Mouse (Mus musculus) subcutaneous adipose tissue, adult 2 months (tissue): ENCODE data around the gene Klrb1a. TPM values are rescaled to one million over a fixed set of nuclear protein-coding genes. Genes with fewer than 3 reads are reported as not detected.

Experiments used
- polyA plus RNA-seq: library from polyadenylated mRNA; depleted of rRNA; stranded (reverse); fragments of >200 nt; gene quantifications from 2 replicates; pipeline ENCODE4 v1.2.3, GENCODE M21; 2012; ENCODE audit warnings: low replicate concordance; rRNA removed

The Klrb1a gene
- polyA plus RNA-seq: 0.32 and 1.2 TPM in 2 replicates

GRCm38 (mm10) chr6:128623433-128623832 is at the start of gene Klrb1a:
TSS of gene Klrb1a (minus strand) at chr6:128623533.

DNA sequence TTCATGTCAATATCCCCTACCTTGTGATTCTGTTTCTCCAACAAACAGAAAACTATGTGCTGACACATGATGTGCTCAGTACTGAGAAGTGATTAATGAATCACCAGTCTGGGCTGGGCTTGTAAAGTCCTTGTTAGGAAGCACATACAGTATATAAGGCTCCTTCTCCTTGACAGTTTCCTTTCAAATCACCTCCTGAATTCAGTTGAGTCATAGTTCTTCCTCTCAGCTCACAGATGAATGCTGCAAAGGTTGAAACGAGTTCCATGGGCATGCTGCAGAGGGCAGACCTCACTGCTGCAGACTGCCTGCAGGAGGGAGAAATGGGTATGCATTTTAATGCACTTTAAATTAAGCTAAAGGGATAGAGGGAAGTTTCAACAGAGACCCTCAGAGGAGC is 38.9 kb upstream of the Klrb1a start, which contains the start of gene Clec2h:
Clec2h (plus strand) TSS at position 180 of the 400 bp plus-strand sequence.

DNA sequence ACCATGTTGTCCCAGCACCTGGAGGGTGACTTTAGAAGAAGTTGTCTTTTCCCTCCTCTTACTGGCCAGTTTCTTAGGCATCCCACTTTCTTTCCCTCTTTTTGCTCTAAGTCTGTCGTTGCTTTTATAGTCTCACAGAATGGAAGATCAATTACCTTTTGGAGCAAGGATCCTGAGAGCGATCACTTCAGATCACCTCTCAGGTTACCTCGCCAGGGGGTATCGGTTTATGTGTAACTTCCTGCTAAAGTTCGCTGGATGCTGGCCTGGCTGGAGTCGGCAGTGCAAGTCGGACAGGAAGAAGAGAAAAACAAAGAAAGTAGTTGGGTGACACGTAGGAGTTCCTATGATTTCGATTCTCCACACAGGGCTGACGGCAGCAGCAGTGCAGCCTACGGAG is 41.8 kb downstream of the Klrb1a start, which contains the start of gene A2ml1:
A2ml1 (minus strand) TSS at position 101 of the 400 bp plus-strand sequence.

Other genes with a start within 250 kb of the Klrb1a start
- gene Tex52, start 248.1 kb downstream of the Klrb1a start, polyA plus RNA-seq: 0.10 and 0.14 TPM in 2 replicates
- gene Gm44596, start 248.0 kb downstream of the Klrb1a start, polyA plus RNA-seq: not detected in 2 replicates
- 8.2 and 19.7 TPM in 2 replicates for gene Nrip2, start 224.2 kb downstream of the Klrb1a start, polyA plus RNA-seq
- gene Itfg2, start 198.6 kb downstream of the Klrb1a start, polyA plus RNA-seq: 14.2 and 36.2 TPM in 2 replicates
- gene Fkbp4, start 184.9 kb downstream of the Klrb1a start, polyA plus RNA-seq: 59.3 and 223 TPM in 2 replicates
- gene Pzp, start 96.8 kb downstream of the Klrb1a start, polyA plus RNA-seq: 0.04 and 0.48 TPM in 2 replicates
- 6.8 TPM in 1 of 2 replicates, not detected in the other for gene A2ml1, start 41.9 kb downstream of the Klrb1a start, polyA plus RNA-seq
- gene Clec2h, start 38.9 kb upstream of the Klrb1a start, polyA plus RNA-seq: not detected in 2 replicates
- gene Klrb1, start 99.5 kb upstream of the Klrb1a start, polyA plus RNA-seq: not detected in 2 replicates
- 0.89 and 1.5 TPM in 2 replicates for gene Klrb1c, start 165.7 kb upstream of the Klrb1a start, polyA plus RNA-seq
- gene Gm44511, start 202.8 kb upstream of the Klrb1a start, polyA plus RNA-seq: not detected in 2 replicates
- 0.70 and 0.76 TPM in 2 replicates for gene Klrb1b, start 202.8 kb upstream of the Klrb1a start, polyA plus RNA-seq